Mouse (Mus musculus): ENCODE results near the gene Lmod3. TPM values are rescaled to one million over a fixed set of nuclear protein-coding genes. Genes with fewer than 3 reads are reported as not detected.

Gene Lmod3
- 1 to 10 TPM in 1 of 2 experiments, under 1 TPM in 1; 0.77 to 1.1 TPM for total RNA-seq (2021)

DNA sequence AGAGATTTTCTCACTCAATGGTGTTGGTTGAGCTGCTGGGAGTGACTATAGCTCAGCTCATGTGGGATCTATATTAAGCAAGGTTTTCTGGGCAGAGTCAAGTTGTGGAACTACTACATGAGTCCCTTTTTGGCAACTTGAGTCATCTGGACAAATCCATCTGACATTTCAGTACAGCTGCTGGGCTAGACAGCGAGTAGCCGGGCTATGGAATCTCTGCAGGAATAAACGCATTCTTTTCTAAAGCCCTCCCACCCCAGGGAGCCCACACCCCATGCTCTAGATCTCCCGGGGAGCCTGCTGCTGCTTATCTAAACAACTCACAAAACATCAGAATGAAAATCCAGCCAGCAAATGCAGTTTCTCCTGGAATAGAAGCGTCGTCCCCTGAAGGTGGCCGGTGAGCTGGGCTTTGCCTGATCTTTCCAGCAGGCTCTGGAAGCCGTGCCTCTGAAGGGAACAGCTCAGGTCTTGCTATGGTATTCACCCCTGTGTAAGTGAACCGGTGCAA is at the start of gene Lmod3:
TSS of gene Lmod3 (minus strand) at position 49 of the 511 bp plus-strand sequence.
- DNase-seq: no peak
- intact Hi-C loops (cut with DNase I): no loop called here

DNA sequence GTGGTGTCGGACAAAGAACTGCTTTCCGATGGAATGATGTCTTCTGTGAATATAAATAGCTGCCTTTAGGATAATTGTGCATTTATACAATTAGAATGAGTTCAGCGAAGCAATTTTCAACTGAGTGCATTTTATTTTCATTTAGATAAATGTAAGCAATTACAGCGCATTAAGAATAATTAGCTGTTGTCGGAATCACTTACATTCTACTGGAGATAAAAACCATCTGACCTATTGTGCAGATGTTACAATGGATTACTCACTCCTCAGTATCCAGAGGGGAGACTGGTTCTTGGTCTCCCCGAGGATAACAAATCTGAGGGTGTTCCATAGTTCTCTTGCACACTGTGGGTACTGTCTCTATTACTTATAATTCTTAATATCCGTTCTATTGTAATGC is 49.7 kb upstream of the Lmod3 start:
- DNase-seq: no peak
- intact Hi-C loops (cut with DNase I): no loop called here

DNA sequence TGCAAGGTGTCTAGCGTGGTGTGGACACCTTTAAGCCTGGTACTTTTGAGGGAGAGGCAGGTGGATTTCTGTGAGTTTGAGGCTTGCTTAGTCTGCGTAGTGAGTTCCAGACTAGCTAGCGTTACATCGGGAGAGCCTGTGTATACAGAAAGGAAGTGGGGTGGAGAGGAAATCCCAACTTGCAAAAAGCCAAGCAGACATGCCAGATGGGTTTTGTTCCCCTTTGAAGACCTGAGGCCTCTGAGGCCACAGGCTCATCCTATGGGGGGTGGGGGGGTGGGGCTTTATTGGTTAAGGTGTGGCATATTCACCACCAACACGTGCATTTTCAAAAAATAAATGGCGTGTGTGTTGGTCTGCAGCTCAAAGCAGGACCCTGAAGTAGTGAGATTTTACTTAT is 48.1 kb upstream of the Lmod3 start:
- intact Hi-C loops (cut with DNase I): no loop called here
- no peak for DNase-seq

DNA sequence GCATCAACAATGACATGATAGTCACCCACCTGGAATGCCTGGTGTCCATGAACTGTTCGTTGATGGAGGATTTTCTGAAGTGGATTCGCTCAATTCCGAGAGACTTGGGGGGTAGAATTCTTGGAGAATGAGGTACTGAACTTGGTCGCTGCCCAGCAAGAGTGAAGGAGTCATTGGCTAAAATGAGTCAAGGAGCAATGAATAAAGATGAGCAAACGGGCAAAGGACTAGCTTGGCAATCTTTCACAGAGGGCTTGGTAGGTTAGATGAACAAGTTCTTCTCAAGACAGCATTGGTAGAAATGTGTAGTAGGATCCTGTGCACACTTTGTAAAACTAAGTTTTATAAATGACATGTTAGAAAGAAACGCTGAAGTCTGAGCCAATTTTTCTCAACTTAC is 47.6 kb upstream of the Lmod3 start:
- DNase-seq: no peak
- intact Hi-C loops (cut with DNase I): no loop called here

DNA sequence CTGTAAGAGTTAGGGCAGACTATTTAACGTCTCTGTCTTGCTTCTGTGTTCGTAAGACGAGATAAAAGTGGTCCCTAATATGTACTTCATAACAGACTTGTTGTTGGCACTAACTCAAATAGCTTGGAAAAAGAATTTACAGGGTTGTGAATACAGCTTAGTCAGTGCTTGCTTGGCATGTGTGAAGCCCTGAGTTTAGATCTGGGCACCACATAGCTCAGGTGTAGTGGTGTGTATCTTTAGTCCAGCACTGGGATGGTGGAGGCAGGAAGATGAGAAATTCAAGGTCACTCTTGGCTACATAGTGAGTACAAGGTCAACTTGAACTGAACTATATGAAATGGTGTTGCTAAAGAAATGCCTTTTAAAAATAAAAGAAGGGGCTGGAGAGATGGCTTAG is 44.6 kb upstream of the Lmod3 start:
- no peak for DNase-seq
- intact Hi-C loops (cut with DNase I): no loop called here

DNA sequence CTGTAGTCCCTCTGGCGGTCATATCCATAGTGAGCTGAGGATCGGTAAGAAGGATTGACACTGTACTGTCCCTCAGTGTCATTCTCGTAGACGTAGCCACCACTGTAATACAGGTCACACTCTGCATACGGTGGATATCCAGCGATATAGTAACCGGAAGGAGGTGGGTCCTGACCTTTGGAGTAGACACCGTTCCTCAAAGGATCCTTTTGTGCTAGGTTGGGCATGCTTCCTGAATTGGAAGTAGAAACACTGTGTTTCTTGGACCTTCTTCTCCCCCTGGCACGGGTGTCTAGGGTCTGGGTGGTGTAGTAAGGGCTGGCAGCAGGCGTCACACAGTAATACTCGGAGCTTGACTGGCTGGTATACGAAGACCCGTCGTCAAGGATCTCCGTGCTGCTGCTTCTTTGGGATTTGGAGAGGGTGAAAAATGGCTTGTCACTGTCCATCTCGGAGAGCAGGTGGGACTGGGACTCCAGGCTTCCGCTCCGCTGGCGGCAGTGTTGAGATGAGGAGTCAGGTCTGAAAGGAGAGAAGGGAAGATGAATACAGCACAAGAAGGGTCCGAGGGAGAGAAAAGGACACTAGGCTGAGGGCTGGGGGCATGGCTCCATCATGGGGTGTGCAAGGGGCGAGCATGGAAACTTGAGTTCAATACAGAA is 43.4 kb upstream of the Lmod3 start:
- intact Hi-C loops (cut with DNase I): no loop called here
- DNase-seq: no peak

DNA sequence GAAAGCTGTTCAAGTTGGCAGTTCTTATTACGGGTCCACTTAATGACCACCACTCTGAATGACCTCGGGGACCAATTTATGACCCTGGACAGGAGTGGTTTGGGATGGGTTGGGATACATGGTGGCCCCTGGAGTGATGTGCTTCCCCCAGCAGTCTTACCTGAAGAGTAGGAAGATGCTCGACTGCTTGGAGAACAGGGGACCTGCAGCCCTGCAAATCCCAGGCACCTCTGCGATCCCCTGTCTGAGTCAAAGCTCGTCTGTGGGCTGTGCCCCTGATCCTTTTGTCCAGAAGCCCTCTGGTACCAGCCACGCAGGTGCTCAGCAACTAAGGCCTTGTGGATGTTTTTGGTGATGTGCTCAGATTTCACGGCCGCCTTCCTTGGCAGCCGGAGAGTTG is 42.9 kb upstream of the Lmod3 start:
- intact Hi-C loops (cut with DNase I): no loop called here
- DNase-seq: no peak

DNA sequence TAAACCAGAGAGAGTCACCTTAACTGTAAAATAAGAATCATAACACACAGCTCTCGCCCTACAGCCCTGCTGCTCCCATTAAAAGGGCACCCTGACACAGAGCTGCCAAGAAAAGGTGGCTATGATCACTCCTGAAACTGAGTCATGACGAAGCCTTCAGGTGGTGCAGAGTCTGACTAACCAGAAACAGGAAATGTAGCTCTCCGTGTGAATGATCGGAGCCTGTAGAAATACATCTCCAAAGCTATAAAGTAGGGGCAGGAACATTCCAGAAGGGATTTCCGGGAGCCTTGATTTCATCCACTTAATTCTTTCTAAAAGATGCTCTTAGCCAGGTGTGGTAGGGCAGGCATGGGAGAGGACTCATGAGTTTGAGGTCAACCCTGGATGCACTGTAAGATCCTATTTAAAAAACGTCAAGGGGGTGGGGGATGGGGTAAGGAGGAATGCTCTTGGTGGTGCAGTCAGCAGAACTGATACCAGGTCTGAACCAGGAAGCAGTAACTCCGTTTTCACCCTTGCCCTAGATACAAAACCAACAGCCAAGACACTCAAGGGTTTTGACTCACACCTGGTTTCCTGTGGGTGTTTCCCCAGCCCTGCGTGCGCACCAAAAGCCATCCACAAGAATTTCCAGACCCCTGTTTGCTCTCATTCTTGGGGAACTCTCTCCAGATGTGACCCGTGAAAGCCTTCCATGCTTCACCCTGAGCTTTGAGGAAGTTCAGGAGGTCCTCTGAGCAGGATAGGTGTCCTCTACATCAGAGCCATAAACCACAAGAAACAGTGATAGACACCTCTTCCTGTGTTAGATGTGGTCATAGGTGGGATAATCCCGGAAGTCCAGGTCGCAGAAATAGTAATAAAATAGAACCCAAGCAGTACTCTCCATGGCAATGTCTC is 41.4 kb upstream of the Lmod3 start:
- no peak for DNase-seq
- intact Hi-C loops (cut with DNase I): no loop called here

DNA sequence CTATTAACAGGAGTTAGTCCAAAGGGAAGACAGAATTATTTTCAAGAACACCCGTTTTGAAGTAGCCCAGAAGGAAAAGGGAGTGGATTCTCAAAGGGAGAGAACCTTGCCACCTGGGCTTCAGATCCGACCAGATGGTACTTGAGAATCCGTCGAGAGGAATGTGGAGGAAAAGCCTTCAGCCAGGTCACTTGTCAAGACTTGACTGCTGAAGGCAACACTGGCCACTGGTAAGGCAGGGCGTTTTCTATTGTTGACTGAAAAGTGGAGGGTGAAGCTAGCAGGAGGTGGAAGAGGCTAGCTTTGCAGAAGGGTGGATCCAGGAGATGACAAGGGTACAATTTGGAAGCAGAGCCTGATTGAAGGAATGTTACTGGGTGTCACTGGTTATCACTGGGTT is 40.3 kb upstream of the Lmod3 start:
- intact Hi-C loops (cut with DNase I): no loop called here
- no peak for DNase-seq

DNA sequence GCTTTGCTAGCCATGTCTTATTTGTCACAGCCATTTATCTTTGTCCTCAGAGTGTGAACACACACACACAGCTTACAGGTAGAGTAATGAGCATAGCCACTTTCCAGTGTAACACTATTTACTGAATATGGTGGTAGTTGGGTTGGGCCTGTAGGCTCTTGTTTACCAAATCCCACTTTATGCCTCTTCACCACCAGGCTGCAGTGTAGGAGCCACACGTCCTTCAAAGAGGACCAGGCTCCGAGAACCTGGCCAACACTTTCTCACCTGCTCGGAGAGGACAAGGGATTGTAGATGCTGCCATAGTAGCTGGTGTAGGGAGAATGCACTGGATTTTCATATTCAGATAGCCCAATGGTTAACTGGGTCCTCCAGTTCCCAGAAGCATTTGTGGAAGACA is 39.5 kb upstream of the Lmod3 start:
- DNase-seq: no peak
- intact Hi-C loops (cut with DNase I): no loop called here

DNA sequence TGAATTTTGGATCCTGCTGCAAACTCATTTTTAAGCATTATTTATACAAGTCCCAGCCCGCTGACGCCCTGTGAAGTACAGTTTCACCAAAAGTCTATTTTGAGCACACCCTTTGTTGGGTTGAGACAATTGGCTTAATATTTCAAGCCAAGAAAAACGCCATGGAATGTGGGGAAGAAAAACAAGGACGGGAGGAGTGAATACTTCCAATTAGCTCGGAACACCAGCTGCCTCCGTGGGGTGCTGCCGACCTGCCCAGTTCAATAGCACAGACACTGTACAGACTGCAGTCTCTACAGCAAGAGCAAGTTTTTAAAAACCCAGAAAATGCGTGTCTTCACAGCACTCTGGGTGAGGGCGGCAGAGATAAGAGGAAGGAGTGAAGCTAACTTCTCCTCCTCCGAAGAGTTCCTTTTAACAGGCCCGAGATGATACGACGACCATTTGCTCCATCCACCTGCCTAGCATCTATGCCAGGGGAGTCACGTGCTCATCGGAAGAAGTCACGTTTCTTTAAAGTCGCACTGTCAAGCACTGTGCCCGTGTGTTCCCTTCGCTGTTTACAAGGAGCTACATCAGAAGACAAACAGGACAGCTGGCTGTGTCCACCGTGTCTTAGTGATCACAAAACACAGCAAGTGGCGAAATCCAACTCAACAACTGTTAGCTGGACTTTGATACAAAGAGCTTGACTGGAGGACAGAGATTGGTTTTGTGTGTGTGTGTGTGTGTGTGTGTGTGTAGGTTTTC is 38.8 kb upstream of the Lmod3 start:
- DNase-seq: no peak
- intact Hi-C loops (cut with DNase I): no loop called here

DNA sequence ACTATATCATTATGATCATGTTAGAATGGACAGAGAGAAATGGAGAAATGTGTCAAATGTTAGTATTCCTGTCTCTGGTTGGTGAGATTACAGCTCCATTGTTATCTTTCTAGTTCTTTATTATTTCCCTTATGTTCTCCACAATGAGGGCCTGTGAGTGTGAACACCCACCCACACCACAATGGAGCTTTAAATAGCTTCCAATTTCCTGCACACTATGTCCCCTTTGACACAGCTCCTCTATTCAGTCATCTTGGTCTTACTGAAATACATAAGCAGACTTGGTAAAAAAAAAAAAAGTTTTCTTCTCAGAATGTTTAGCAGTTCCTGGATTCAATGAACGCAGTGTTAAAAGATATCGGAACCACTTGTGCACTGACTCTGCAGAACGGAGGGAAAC is 38.1 kb upstream of the Lmod3 start:
- DNase-seq: no peak
- intact Hi-C loops (cut with DNase I): no loop called here

DNA sequence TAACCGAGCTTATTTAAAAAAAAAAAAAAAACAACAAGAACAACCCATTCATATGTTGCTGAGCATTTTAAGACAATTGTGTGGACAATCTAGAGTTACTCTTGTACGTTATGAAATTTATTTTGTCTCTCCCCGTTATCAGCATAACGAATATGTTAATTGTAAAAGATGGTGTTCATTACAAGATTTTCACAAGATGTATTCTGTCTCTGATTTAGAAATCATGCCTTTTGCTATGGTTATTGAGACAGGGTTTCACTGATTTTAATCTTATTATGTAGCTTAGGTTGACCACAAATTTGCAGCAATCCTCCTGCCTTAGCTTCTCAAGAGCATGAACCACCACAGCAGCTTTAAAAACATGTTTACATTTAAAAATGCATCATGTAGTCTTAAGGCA is 37.3 kb upstream of the Lmod3 start:
- no peak for DNase-seq
- intact Hi-C loops (cut with DNase I): no loop called here

DNA sequence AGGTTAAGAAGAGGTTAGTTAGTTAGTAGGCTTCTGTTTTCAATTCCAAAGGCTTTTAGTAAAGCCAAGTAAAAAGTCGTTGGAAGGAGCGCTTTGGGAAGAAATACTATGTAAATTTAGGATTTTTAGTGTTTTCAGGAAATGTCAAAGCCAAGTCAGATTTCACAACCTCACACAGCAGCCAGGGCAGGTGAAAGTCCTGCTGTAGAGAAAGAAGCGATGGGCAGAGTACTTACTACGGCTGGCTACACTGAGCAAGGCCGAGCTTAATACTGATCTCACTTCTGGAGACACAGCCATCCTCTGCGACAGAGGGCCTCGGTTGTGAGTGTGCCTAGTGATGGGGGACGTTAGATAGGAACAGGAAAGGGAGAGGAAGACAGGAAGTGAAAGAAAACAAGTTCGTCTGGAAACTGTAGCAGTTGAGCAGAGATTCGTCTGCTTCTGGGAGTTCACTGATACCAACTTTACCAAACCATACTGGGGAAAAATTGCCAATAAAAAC is 36.8 kb upstream of the Lmod3 start:
- intact Hi-C loops (cut with DNase I): no loop called here
- no peak for DNase-seq

DNA sequence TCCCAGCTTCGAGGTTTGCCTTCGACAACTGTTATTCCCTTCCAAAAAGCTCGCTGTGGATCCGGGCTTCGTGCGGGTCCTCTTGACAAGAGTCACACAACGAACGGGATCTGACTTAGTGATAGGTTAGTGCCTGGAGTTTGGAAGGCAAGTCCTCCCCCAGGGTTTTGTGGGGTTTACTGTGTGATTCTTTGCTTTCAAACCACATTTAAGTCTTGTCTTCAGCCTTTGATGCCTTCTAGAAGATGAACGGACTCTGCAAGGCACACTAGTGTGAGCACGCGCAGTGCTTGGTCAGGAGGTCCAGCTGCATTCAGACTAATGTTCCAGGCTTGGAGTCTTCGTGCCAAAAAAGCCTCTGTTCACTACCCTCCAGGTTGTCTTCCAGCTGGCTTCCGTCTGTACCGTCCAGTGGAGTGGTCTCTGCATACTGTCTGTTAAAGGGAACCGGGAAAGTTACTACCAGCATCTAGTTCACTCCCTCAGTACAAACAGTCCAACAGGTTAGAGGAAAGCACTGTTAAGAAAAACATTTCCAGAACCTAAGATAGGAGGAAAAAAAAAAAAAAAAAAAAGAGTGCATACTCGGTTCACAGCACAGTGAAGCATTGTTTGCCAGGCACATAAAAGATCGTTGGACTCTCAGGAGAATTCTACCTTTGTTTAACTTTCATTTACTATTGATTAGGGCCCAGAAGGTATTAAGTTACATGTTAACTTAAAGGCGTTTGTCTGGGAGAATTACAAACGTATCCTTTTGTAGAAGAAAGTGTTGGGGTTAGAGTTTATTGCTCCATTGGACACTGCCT is 35.7 kb upstream of the Lmod3 start:
- intact Hi-C loops (cut with DNase I): no loop called here
- no peak for DNase-seq

DNA sequence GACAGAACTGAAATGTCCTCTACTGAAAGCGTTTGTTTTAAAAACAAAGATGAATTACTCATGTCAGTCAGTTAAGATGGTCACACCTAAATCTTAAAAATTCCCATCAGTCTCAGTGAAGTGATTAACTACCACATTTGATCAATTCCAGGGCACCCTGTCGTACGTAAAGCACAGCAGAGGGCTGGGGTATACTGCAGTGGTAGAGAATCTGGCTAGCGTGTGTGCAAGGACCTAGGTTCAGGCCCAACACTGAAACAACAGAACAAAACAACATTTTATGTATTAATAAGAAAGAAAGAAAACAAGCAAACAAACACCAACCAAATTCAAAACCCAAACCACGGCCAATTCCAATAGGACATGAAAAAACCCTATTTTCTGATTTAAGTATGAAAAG is 33.8 kb upstream of the Lmod3 start:
- intact Hi-C loops (cut with DNase I): no loop called here
- no peak for DNase-seq

DNA sequence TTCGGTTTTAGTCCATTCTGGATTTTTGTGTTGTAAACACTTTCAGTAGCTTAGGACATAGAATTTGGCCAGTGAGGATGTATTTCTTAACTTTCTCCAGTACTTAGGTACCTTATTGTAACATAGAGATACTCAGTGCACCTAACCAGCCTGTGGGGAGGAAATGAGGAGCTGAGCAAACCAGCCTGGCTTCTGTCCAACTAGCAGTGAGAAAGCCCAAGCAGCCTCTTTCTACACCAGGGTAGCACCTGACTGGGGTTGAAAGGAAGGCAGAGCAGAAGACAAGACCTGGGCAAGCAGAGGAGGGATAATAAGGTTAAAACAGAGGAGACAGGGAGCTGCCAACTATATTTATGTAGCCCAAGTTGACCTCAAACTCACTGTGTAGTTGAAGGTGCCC is 31.1 kb upstream of the Lmod3 start:
- intact Hi-C loops (cut with DNase I): no loop called here
- DNase-seq: no peak

DNA sequence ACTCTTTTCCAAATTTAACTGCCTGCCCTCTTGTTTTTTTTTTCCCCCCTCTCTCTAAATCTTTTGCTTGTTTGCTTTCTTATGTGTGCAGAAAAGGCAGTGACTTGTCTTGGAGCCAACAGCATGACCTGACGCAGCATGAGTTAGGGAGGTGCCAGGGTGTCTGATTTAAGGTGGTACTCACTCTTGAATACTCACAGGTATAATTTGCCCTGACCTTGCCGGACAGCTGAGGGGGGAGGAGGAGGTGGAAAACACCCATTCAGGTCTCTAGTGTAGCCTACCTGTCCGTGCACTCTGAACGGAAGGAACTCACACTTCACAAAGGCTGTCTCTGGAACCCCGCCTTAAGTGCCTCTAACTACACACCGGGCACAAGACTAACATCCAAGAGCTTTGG is 26.3 kb upstream of the Lmod3 start:
- DNase-seq: no peak
- intact Hi-C loops (cut with DNase I): loop anchor here (5.0 kb wide), 3 partner anchors 138 to 463 kb away; no protein-coding TSS in a partner anchor

DNA sequence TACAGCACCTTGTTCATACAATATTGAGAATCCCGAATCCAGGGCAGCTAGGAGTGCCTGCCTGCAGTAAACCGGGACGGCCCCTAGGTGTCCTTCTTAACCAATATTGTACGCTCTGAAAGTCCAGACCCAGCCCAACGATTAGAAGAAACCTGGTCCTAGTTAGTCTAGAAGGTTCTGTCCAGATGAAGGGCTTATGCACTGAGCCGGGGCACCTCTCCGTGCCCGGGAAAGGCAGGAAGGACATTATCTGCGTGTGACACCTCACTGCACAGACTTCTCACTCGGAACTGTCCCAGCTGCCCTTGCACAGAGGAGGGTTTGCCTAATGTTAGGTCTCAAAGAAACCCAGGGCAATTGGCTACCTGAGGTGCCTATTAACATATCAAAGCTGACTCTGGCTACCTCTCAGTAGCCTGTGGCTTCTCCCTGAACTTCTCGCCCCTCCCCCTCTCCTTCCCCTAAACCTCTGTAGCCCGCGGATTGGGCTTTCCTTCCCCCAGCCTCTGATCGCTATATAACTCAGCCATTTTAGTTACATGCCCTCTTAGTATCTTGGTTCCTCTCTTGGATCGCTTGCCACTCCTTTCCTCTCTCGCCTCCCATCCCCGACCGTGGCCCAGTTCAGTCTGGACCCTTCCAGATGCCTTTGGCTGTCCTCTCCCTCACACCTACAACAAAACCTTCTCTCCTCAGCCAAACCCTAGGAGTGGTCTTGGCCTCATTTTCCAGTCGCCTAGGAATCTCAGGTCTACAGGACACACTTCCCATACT is 25.6 kb upstream of the Lmod3 start:
- intact Hi-C loops (cut with DNase I): loop anchor here (5.0 kb wide), 3 partner anchors 139 to 464 kb away; no protein-coding TSS in a partner anchor
- DNase-seq: peak; percentile 75
